Mouse (Mus musculus) embryonic facial prominence, embryonic 15.5 days (tissue): ENCODE results near the gene Fbxw19. TPM values are rescaled to one million over a fixed set of nuclear protein-coding genes. Genes with fewer than 3 reads are reported as not detected.
"Not testable (repeated sequence)": the region's sequence is repeated elsewhere in the genome, so short reads cannot be mapped to it uniquely, and the experiment has no call there.

Experiments
- ATAC-seq: fragments of 200-750 bp; cut with Nextera tagmentation; 2 replicates; pipeline ENCODE4 v1.8.0; 2017; ENCODE audit warnings: low read depth, moderate TSS enrichment; ENCODE audit not compliant: insufficient number of reproducible peaks, low FRiP score, low TSS enrichment
- H3K27ac ChIP-seq: fragments of 300-500 bp; sonication (generic); replicated peaks from 2 replicates; pipeline ENCODE4 v1.5.1; 2015; ENCODE audit warnings: mild to moderate bottlenecking, inconsistent platforms
- H3K27me3 ChIP-seq: fragments of 300-500 bp; sonication (generic); 2 replicates; pipeline ENCODE4 v1.6.1; 2015; ENCODE audit warnings: inconsistent platforms
- H3K36me3 ChIP-seq: fragments of 300-500 bp; sonication (generic); 2 replicates; pipeline ENCODE4 v1.6.1; 2015; ENCODE audit warnings: mild to moderate bottlenecking, inconsistent platforms
- H3K4me1 ChIP-seq: fragments of 300-500 bp; sonication (generic); 2 replicates; pipeline ENCODE4 v1.6.1; 2015; ENCODE audit warnings: inconsistent platforms
- H3K4me2 ChIP-seq: fragments of 300-500 bp; sonication (generic); replicated peaks from 2 replicates; pipeline ENCODE4 v1.6.1; 2015; ENCODE audit warnings: mild to moderate bottlenecking, inconsistent platforms
- H3K4me3 ChIP-seq: fragments of 300-500 bp; sonication (generic); replicated peaks from 2 replicates; pipeline ENCODE4 v1.5.1; 2015; ENCODE audit warnings: mild to moderate bottlenecking, inconsistent platforms
- H3K9ac ChIP-seq: fragments of 300-500 bp; sonication (generic); 2 replicates; pipeline ENCODE4 v1.6.1; 2015; ENCODE audit warnings: inconsistent platforms
- H3K9me3 ChIP-seq: fragments of 300-500 bp; sonication (generic); replicated peaks from 2 replicates; pipeline ENCODE4 v1.6.1; 2016; ENCODE audit warnings: inconsistent platforms
- whole genome bisulfite sequencing: fragments of 180-500 bp; shearing (Covaris S2); methylation state at CpG from one replicate; pipeline ENCODE4 v1.1.7; 2015; 5-methylcytosine and 5-hydroxymethylcytosine counted together
- polyA plus RNA-seq: library from polyadenylated mRNA; unstranded; fragments of >200 nt; fragmentation: Nextera tagmentation; extraction: Ambion mirVana; gene quantifications from 2 replicates; pipeline ENCODE4 v1.2.1, GENCODE M21; 2015

The Fbxw19 gene
- polyA plus RNA-seq = not detected in 2 replicates

DNA sequence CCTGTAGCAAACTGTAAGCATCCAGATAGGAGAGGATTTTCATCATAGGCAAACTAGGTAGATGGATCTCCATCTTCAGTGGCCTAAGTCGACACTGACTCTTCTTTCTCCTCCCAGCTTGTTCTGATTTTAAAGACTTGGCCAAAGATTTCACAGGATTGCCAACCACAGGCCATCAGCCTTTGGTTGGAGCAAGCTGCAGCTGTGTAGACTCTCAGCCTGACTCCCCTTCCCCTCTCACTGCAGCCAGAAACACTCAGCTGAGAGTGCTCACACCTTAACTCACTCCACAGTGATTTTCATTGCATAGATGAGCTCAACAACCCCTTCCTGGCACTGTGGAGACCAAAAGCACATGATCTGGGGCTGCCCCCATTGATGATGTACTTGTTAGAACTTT is at the start of gene Fbxw19:
Gene Fbxw19, minus strand, starts transcription at position 101 of the 400 bp plus-strand sequence.
- not testable (repeated sequence) for H3K36me3 ChIP-seq, H3K9ac ChIP-seq
- 73% methylated on average over 1 of the region's 1 CpGs for WGBS

DNA sequence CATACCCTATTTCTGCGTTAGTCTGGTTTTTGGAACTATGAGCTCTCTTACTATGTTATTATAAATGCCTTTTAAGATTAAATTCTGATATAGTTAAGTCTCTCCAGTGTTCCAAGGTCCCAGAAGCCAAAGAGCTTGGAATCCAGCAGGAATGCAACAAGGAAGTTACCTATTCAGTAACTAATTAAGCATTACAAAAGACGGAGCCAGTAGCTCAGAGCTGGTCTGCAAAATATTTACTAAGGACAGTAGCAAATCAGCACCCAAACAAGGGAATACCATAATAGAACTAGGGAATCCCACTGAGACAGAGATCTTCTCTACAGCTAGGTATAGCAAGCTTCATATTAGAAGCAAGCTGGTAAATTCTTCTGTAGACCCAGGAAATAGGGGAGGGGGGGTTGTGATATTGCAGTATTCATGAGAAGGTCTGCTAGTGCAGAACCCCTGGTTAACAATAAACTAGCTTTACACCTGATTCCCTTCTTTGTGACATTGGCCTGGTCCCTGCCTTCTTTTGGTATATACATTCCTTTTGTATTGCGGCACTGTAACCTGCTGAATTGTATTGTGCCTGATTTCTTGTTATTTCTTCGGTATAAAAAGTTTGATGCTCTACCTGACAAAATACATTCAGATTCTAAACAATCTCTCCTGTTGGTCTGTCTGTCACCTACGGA is 27.9 kb upstream of the Fbxw19 start:
- WGBS = 75% methylated on average over 5 of the region's 5 CpGs

More for the DNA sequence above, at the start of gene Fbxw19:
- not testable (repeated sequence) for H3K4me3 ChIP-seq, ATAC-seq, H3K4me2 ChIP-seq, H3K9me3 ChIP-seq, H3K4me1 ChIP-seq, H3K27me3 ChIP-seq, H3K27ac ChIP-seq

DNA sequence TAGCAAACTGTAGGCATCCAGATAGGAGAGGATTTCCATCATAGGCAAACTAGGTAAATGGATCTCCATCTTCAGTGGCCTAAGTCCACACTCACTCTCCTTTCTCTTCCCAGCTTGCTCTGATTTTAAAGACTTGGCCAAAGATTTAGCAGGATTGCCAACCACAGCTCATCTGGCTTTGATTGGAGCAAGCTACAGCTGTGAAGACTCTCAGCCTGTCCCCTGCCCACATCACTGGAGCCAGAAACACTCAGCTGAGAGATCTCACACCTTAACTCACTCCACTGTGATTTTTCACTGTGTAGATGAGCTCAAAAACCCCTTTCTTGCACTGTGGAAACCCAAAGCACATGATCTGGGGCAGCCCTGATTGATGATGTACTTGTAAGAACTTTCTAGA is 46.6 kb downstream of the Fbxw19 start, which contains the start of gene Fbxw16:
Gene Fbxw16, minus strand, starts transcription at position 101 of the 400 bp plus-strand sequence.
- Histone ChIP-seq H3K4me1 (no peaks in the 10 kb centered on the region), H3K36me3 (no peaks in the 10 kb centered on the region), H3K9ac (no peak within 1 kb of the TSS), H3K27me3 (no peaks in the 10 kb centered on the region), H3K27ac (no peak within 1 kb of the TSS), H3K9me3 (no peaks in the 10 kb centered on the region), H3K4me3 (no peak within 1 kb of the TSS), H3K4me2 (no peak within 1 kb of the TSS)
- no peak for ATAC-seq

More for the DNA sequence above, 27.9 kb upstream of the Fbxw19 start:
- Histone ChIP-seq H3K27ac (no peak overlapping the region), H3K4me1 (no peaks in the 10 kb centered on the region), H3K4me2 (no peak overlapping the region), H3K27me3 (no peaks in the 10 kb centered on the region), H3K9ac (no peak overlapping the region), H3K36me3 (no peaks in the 10 kb centered on the region), H3K4me3 (no peak overlapping the region), H3K9me3 (no peaks in the 10 kb centered on the region)
- ATAC-seq = no peak

DNA sequence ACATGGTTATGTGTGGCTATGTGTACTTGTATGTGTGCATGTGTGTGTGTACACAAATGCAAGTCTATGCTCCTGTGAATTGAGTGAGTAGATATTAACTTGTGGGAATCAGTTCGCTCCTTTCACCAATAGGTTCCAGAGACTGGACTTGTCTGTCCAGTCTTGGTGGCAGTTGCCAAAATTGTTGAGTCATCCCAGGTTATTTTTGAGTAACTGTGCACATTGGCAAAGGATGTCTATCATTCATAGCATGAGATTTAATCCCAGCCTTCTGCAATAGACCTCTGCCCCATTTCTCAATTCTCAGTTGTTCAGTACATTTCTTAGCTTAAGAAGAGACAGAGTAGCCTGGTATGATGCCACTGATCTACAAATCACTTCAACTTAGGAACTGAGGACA is 62.7 kb downstream of the Fbxw19 start:
- no peak for ATAC-seq
- WGBS = 84% methylated on average over 1 of the region's 1 CpGs
- no peak overlapping the region for H3K27ac ChIP-seq
- no peaks in the 10 kb centered on the region for H3K27me3 ChIP-seq
- no peak overlapping the region for H3K4me3 ChIP-seq
- H3K4me2 ChIP-seq = no peak overlapping the region
- no peaks in the 10 kb centered on the region for H3K36me3 ChIP-seq
- no peaks in the 10 kb centered on the region for H3K9me3 ChIP-seq
- no peaks in the 10 kb centered on the region for H3K4me1 ChIP-seq
- H3K9ac ChIP-seq = no peak overlapping the region

Other genes with a start within 250 kb of the Fbxw19 start
- not detected in 2 replicates for gene Fbxw14, start 208.2 kb downstream of the Fbxw19 start, polyA plus RNA-seq
- not detected in 2 replicates for gene Fbxw28, start 156.2 kb downstream of the Fbxw19 start, polyA plus RNA-seq
- gene Fbxw22, start 91.6 kb downstream of the Fbxw19 start, polyA plus RNA-seq = not detected in 2 replicates
- not detected in 2 replicates for gene Fbxw16, start 46.7 kb downstream of the Fbxw19 start, polyA plus RNA-seq
- not detected in 2 replicates for gene Fbxw15, start 72.4 kb upstream of the Fbxw19 start, polyA plus RNA-seq
- gene Fbxw24, start 130.2 kb upstream of the Fbxw19 start, polyA plus RNA-seq = not detected in 2 replicates
- not detected in 2 replicates for gene Fbxw25, start 168.8 kb upstream of the Fbxw19 start, polyA plus RNA-seq
- not detected in 2 replicates for gene Fbxw18, start 206.8 kb upstream of the Fbxw19 start, polyA plus RNA-seq